Mouse (Mus musculus) neural tube, embryonic 15.5 days (tissue): Measurements from ENCODE around the gene Obscn. TPM values are rescaled to one million over a fixed set of nuclear protein-coding genes. Genes with fewer than 3 reads are reported as not detected.

Source experiments
- ATAC-seq: fragments of 200-750 bp; cut with Nextera tagmentation; 2 replicates; pipeline ENCODE4 v1.8.0; 2017; ENCODE audit warnings: mild to moderate bottlenecking, moderate TSS enrichment, moderate library complexity; ENCODE audit not compliant: low FRiP score
- H3K27ac ChIP-seq: fragments of 300-500 bp; sonication (generic); replicated peaks from 2 replicates; pipeline ENCODE4 v1.5.1; 2015; ENCODE audit warnings: mild to moderate bottlenecking, inconsistent platforms
- H3K27me3 ChIP-seq: fragments of 300-500 bp; sonication (generic); replicated peaks from 2 replicates; pipeline ENCODE4 v1.6.1; 2015; ENCODE audit warnings: inconsistent platforms
- H3K36me3 ChIP-seq: fragments of 300-500 bp; sonication (generic); 2 replicates; pipeline ENCODE4 v1.6.1; 2015; ENCODE audit warnings: inconsistent platforms
- H3K4me1 ChIP-seq: fragments of 300-500 bp; sonication (generic); 2 replicates; pipeline ENCODE4 v1.6.1; 2015; ENCODE audit warnings: inconsistent platforms
- H3K4me2 ChIP-seq: fragments of 300-500 bp; sonication (generic); 2 replicates; pipeline ENCODE4 v1.6.1; 2015; ENCODE audit warnings: inconsistent platforms, mild to moderate bottlenecking, moderate library complexity
- H3K4me3 ChIP-seq: fragments of 300-500 bp; sonication (generic); replicated peaks from 2 replicates; pipeline ENCODE4 v1.5.1; 2015; ENCODE audit warnings: mild to moderate bottlenecking, inconsistent platforms
- H3K9ac ChIP-seq: fragments of 300-500 bp; sonication (generic); replicated peaks from 2 replicates; pipeline ENCODE4 v1.6.1; 2015; ENCODE audit warnings: mild to moderate bottlenecking, inconsistent platforms
- H3K9me3 ChIP-seq: fragments of 300-500 bp; sonication (generic); replicated peaks from 2 replicates; pipeline ENCODE4 v1.6.1; 2016; ENCODE audit warnings: inconsistent platforms
- WGBS: fragments of 180-500 bp; shearing (Covaris S2); methylation state at CpG from one replicate; pipeline ENCODE4 v1.1.7; 2015; ENCODE audit warnings: mixed read lengths; 5-methylcytosine and 5-hydroxymethylcytosine counted together
- polyA plus RNA-seq: library from polyadenylated mRNA; unstranded; fragments of >200 nt; fragmentation: Nextera tagmentation; extraction: Ambion mirVana; gene quantifications from 2 replicates; pipeline ENCODE4 v1.2.1, GENCODE M21; 2015

The Obscn gene
- polyA plus RNA-seq, 1 experiment from 2014 or later: 0.91 TPM

DNA sequence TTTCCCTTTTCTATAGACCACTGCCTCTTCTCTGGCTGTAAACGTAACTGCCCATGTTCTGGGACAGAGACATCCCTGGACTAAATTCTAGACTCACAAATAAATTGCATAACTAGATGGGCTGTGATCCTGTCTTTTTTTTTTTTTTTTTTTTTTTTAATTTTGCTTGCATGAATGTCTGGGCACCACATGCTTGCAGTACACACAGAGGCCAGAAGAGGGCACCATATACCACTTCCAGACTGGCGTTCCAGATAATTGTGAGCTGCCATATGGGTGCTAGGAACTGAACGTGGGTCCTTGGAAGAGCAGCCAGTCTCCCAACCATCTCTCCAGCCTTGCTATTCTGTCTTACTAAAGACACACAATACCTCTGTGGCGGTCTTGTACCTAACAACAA, 42.0 kb downstream of the Obscn start:
- no peak for ATAC-seq
- Histone ChIP-seq H3K36me3 (no peaks in the 10 kb centered on the region), H3K4me2 (no peak overlapping the region), H3K4me3 (no peak overlapping the region), H3K27me3 (no peaks in the 10 kb centered on the region), H3K9ac (no peak overlapping the region), H3K4me1 (no peaks in the 10 kb centered on the region), H3K27ac (no peak overlapping the region), H3K9me3 (no peaks in the 10 kb centered on the region)
- WGBS: 73% methylated on average over 4 of the region's 4 CpGs

DNA sequence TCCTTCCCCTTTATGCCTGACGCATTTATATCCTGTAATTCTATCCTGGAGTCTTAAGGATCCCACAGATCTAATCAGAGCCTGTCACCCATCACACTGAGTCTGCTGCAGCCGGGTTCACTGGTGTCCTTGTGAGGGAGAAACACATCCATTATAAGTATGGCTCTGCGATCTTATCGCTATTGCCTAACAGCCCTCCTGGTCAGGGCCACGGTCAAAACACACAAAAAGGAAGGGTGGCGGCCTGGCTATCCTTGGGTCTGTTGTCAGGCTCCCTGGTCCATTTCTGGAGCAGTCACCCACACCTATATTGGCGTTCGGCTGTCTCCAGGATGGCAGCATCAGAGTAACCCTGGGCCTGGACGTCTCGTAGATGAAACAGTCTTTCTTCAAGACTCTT, 48.6 kb downstream of the Obscn start:
- H3K9me3 ChIP-seq: no peaks in the 10 kb centered on the region
- H3K27ac ChIP-seq: no peak overlapping the region
- no peaks in the 10 kb centered on the region for H3K36me3 ChIP-seq
- no peak overlapping the region for H3K4me3 ChIP-seq
- no peaks in the 10 kb centered on the region for H3K27me3 ChIP-seq
- no peaks in the 10 kb centered on the region for H3K4me1 ChIP-seq
- H3K4me2 ChIP-seq: no peak overlapping the region
- no peak overlapping the region for H3K9ac ChIP-seq
- WGBS: 93% methylated on average over 10 of the region's 10 CpGs
- no peak for ATAC-seq

GRCm38 (mm10) chr11:59085200-59085599, 51.0 kb downstream of the Obscn start:
- H3K27me3 ChIP-seq: no peaks in the 10 kb centered on the region
- no peak overlapping the region for H3K4me3 ChIP-seq
- no peaks in the 10 kb centered on the region for H3K4me1 ChIP-seq
- H3K9me3 ChIP-seq: no peaks in the 10 kb centered on the region
- WGBS: 84% methylated on average over 6 of the region's 6 CpGs
- no peaks in the 10 kb centered on the region for H3K36me3 ChIP-seq
- ATAC-seq: no peak
- H3K9ac ChIP-seq: no peak overlapping the region
- H3K4me2 ChIP-seq: no peak overlapping the region
- H3K27ac ChIP-seq: no peak overlapping the region

DNA sequence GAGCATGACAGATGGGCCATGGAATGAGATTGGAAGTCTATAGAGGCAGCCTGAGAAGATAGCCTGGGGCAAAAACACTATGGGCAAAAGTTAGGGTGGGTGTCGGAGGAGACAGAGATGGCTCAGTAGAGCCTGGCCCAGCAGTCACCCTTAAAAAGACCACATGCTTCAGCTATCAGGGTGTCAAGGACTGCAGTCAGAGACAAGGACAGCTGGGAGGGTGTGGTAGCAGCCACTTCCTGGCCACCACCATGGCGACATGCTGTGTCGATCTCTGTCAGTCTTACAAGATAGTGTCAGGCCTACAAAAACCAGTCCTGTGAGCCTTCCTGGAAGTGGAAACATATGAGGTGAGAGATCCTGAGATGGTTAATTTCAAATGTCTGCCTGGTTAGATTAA, 53.1 kb downstream of the Obscn start:
- whole genome bisulfite sequencing: 88% methylated on average over 3 of the region's 3 CpGs
- no peak overlapping the region for H3K4me2 ChIP-seq
- H3K36me3 ChIP-seq: no peaks in the 10 kb centered on the region
- no peaks in the 10 kb centered on the region for H3K4me1 ChIP-seq
- no peak overlapping the region for H3K9ac ChIP-seq
- H3K27me3 ChIP-seq: no peaks in the 10 kb centered on the region
- no peaks in the 10 kb centered on the region for H3K9me3 ChIP-seq
- no peak overlapping the region for H3K27ac ChIP-seq
- ATAC-seq: no peak
- H3K4me3 ChIP-seq: no peak overlapping the region

- Histone ChIP-seq H3K4me3 (no peak overlapping the region), H3K27me3 (no peaks in the 10 kb centered on the region), H3K9ac (no peak overlapping the region), H3K4me1 (no peaks in the 10 kb centered on the region), H3K27ac (no peak overlapping the region), H3K36me3 (no peaks in the 10 kb centered on the region), H3K4me2 (no peak overlapping the region), H3K9me3 (no peaks in the 10 kb centered on the region)
- no peak for ATAC-seq
- 91% methylated on average over 11 of the region's 11 CpGs for WGBS
These were observed 57.9 kb downstream of the Obscn start for GRCm38 (mm10) chr11:59078311-59078710.

GRCm38 (mm10) chr11:59070321-59070720, 65.9 kb downstream of the Obscn start:
- 76% methylated on average over 2 of the region's 2 CpGs for WGBS
- Histone ChIP-seq H3K27me3 (no peaks in the 10 kb centered on the region), H3K4me3 (no peak overlapping the region), H3K9ac (no peak overlapping the region), H3K4me2 (no peak overlapping the region), H3K27ac (no peak overlapping the region), H3K4me1 (no peaks in the 10 kb centered on the region), H3K36me3 (no peaks in the 10 kb centered on the region), H3K9me3 (no peaks in the 10 kb centered on the region)
- no peak for ATAC-seq

DNA sequence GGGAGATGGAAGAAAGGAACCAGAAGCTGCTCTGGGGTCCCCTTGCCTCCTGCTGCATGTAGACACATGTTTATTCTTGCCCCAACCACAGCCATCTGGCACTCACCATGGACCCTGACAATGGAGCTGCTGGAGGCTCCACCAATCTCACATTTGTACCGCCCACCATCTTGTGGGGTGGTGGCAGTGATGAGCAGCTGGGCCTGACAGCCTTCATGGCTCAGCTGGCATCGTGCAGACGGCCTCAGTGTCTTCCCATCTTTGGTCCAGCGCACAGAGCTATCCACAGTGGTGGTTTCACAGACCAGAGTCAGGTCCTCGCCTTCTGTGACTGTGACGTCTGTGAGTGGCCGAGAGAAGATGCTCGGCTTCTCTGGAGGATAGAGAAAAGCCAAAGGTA, 67.3 kb downstream of the Obscn start:
- H3K4me1 ChIP-seq: no peaks in the 10 kb centered on the region
- H3K27me3 ChIP-seq: no peaks in the 10 kb centered on the region
- H3K36me3 ChIP-seq: no peaks in the 10 kb centered on the region
- H3K4me3 ChIP-seq: no peak overlapping the region
- H3K9ac ChIP-seq: no peak overlapping the region
- H3K9me3 ChIP-seq: no peaks in the 10 kb centered on the region
- H3K27ac ChIP-seq: no peak overlapping the region
- no peak for ATAC-seq
- 87% methylated on average over 8 of the region's 8 CpGs for WGBS
- no peak overlapping the region for H3K4me2 ChIP-seq

GRCm38 (mm10) chr11:59068433-59068832, 67.8 kb downstream of the Obscn start:
- Histone ChIP-seq H3K27ac (no peak overlapping the region), H3K4me1 (no peaks in the 10 kb centered on the region), H3K9me3 (no peaks in the 10 kb centered on the region), H3K36me3 (no peaks in the 10 kb centered on the region), H3K4me3 (no peak overlapping the region), H3K4me2 (no peak overlapping the region), H3K27me3 (no peaks in the 10 kb centered on the region), H3K9ac (no peak overlapping the region)
- ATAC-seq: no peak
- 27% methylated on average over 1 of the region's 1 CpGs for WGBS

GRCm38 (mm10) chr11:59067921-59068320, 68.3 kb downstream of the Obscn start:
- no peak for ATAC-seq
- Histone ChIP-seq H3K27me3 (no peaks in the 10 kb centered on the region), H3K27ac (no peak overlapping the region), H3K4me1 (no peaks in the 10 kb centered on the region), H3K36me3 (no peaks in the 10 kb centered on the region), H3K4me2 (no peak overlapping the region), H3K9ac (no peak overlapping the region), H3K4me3 (no peak overlapping the region), H3K9me3 (no peaks in the 10 kb centered on the region)
- 91% methylated on average over 9 of the region's 9 CpGs for WGBS

DNA sequence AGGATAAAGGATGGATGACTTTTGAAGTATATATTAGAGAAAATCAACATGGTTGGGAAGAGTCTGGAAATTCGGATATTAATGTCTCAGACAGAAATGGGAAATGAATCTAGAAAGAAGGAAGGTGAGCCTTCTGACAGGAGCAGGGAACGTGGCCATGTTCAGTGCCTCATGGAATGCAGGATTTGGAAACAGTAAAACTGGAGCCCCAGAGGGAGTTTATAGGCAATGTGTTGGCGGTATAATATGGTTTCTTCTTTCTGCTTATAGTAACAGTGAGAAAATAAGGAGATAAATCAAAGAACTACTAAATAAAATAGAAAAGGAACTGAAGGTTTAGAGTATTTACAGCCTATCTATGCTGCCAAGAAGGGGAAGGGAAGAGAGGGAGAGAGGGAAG, 78.2 kb downstream of the Obscn start:
- ATAC-seq: no peak
- Histone ChIP-seq H3K36me3 (no peaks in the 10 kb centered on the region), H3K9ac (no peak overlapping the region), H3K4me3 (no peak overlapping the region), H3K4me1 (no peaks in the 10 kb centered on the region), H3K4me2 (no peak overlapping the region), H3K27ac (no peak overlapping the region), H3K9me3 (no peaks in the 10 kb centered on the region), H3K27me3 (no peaks in the 10 kb centered on the region)
- 56% methylated on average over 3 of the region's 3 CpGs for WGBS

- H3K27ac ChIP-seq: no peak overlapping the region
- no peak overlapping the region for H3K9ac ChIP-seq
- H3K27me3 ChIP-seq: no peaks in the 10 kb centered on the region
- no peaks in the 10 kb centered on the region for H3K36me3 ChIP-seq
- no peak overlapping the region for H3K4me3 ChIP-seq
- 86% methylated on average over 9 of the region's 9 CpGs for WGBS
- ATAC-seq: no peak
- H3K9me3 ChIP-seq: no peaks in the 10 kb centered on the region
- no peaks in the 10 kb centered on the region for H3K4me1 ChIP-seq
- no peak overlapping the region for H3K4me2 ChIP-seq
These were observed 85.2 kb downstream of the Obscn start for GRCm38 (mm10) chr11:59051031-59051430.

- no peaks in the 10 kb centered on the region for H3K9me3 ChIP-seq
- no peaks in the 10 kb centered on the region for H3K27me3 ChIP-seq
- 92% methylated on average over 15 of the region's 15 CpGs for WGBS
- no peak overlapping the region for H3K9ac ChIP-seq
- no peak overlapping the region for H3K27ac ChIP-seq
- no peak for ATAC-seq
- no peak overlapping the region for H3K4me3 ChIP-seq
- no peak overlapping the region for H3K4me2 ChIP-seq
- no peaks in the 10 kb centered on the region for H3K4me1 ChIP-seq
- H3K36me3 ChIP-seq: no peaks in the 10 kb centered on the region
These were observed 91.4 kb downstream of the Obscn start for GRCm38 (mm10) chr11:59044703-59045330.

DNA sequence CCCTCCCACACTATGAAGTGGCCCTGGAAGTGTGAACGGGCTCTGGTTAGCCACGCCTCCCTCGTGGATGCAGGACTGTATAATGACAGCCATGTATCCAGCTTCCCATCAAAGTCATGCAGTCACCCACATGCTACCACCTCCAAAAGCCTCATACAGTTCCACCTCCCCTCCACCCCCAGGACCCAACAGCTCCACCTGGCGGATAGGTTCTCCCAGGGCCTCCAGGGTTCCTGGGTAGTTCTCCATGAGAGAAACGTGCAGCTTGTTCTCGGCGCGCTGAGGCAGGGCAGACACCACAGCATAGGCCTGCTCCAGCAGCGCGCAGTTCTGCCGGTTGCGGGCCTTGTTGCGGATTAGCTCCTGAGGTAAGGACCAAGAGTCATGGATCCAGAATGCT, 107.2 kb downstream of the Obscn start:
- no peak overlapping the region for H3K4me3 ChIP-seq
- H3K4me2 ChIP-seq: no peak overlapping the region
- H3K4me1 ChIP-seq: no peaks in the 10 kb centered on the region
- H3K27me3 ChIP-seq: no peaks in the 10 kb centered on the region
- no peaks in the 10 kb centered on the region for H3K36me3 ChIP-seq
- no peak for ATAC-seq
- no peaks in the 10 kb centered on the region for H3K9me3 ChIP-seq
- H3K27ac ChIP-seq: no peak overlapping the region
- 93% methylated on average over 13 of the region's 13 CpGs for WGBS
- H3K9ac ChIP-seq: no peak overlapping the region
